Mouse (Mus musculus): ENCODE measurements around the gene Ankle2. TPM values are rescaled to one million over a fixed set of nuclear protein-coding genes. Genes with fewer than 3 reads are reported as not detected.

Ankle2 gene
- total RNA-seq (2023; ENCODE audit: inconsistent age): 77.8 to 93.6 TPM (median 85.4 TPM) in 4 replicates

GRCm38 (mm10) chr5:110230780-110231461 is at the start of gene Ankle2:
Gene Ankle2 (plus strand): TSS chr5:110231004.

GRCm38 (mm10) chr5:110269141-110270101 is 38.6 kb downstream of the Ankle2 start, which contains the start of gene Pgam5:
Gene Pgam5 (minus strand): TSS chr5:110269913.

GRCm38 (mm10) chr5:110285770-110286445 is 55.1 kb downstream of the Ankle2 start, which contains the start of the genes Pxmp2 and Pole:
Gene Pxmp2 (minus strand): TSS chr5:110286186.
Gene Pole (plus strand): TSS chr5:110286306.

Other genes starting within 250 kb of the Ankle2 start
- gene Zfp932, start 234.5 kb upstream of the Ankle2 start, total RNA-seq (2023; ENCODE audit: inconsistent age): 37.4 to 55.3 TPM (median 42.9 TPM) in 4 replicates
- 4.7 to 18.3 TPM (median 11.5 TPM) in 4 replicates for gene Gm17655, start 158.5 kb upstream of the Ankle2 start, total RNA-seq (2023; ENCODE audit: inconsistent age)
- gene Gm35315, start 136.6 kb upstream of the Ankle2 start, total RNA-seq (2023; ENCODE audit: inconsistent age): 0.38 to 1.3 TPM (median 0.81 TPM) in 4 replicates
- 2.0 to 4.2 TPM (median 3.2 TPM) in 4 replicates for gene Plcxd1, start 131.0 kb upstream of the Ankle2 start, total RNA-seq (2023; ENCODE audit: inconsistent age)
- 122 to 151 TPM (median 127 TPM) in 4 replicates for gene Gtpbp6, start 122.8 kb upstream of the Ankle2 start, total RNA-seq (2023; ENCODE audit: inconsistent age)
- 7.6 to 11.5 TPM (median 8.3 TPM) in 4 replicates for gene Zfp605, start 120.9 kb upstream of the Ankle2 start, total RNA-seq (2023; ENCODE audit: inconsistent age)
- 85.7 to 101 TPM (median 90.3 TPM) in 4 replicates for gene Chfr, start 95.2 kb upstream of the Ankle2 start, total RNA-seq (2023; ENCODE audit: inconsistent age)
- gene Golga3, start 54.3 kb upstream of the Ankle2 start, total RNA-seq (2023; ENCODE audit: inconsistent age): 36.8 to 40.7 TPM (median 38.5 TPM) in 4 replicates
- gene Pgam5, start 38.9 kb downstream of the Ankle2 start, total RNA-seq (2023; ENCODE audit: inconsistent age): 32.8 to 39.9 TPM (median 37.1 TPM) in 4 replicates
- gene Pxmp2, start 55.2 kb downstream of the Ankle2 start, total RNA-seq (2023; ENCODE audit: inconsistent age): 0.69 to 2.7 TPM (median 1.2 TPM) in 4 replicates
- 6.8 to 12.2 TPM (median 8.9 TPM) in 4 replicates for gene Pole, start 55.3 kb downstream of the Ankle2 start, total RNA-seq (2023; ENCODE audit: inconsistent age)
- 0.32 TPM in 1 of 4 replicates, not detected in the others for gene P2rx2, start 112.2 kb downstream of the Ankle2 start, total RNA-seq (2023; ENCODE audit: inconsistent age)
- not detected in 4 replicates for gene Lrcol1, start 113.7 kb downstream of the Ankle2 start, total RNA-seq (2023; ENCODE audit: inconsistent age)
- 114 to 135 TPM (median 128 TPM) in 4 replicates for gene Fbrsl1, start 217.5 kb downstream of the Ankle2 start, total RNA-seq (2023; ENCODE audit: inconsistent age)

Measured in B cell, adult (primary cell).